Mouse (Mus musculus): ENCODE results near the gene Caln1.
A peak's percentile ranks its signal among the peaks of the same experiment; 100 is the strongest.

Caln1 gene

DNA sequence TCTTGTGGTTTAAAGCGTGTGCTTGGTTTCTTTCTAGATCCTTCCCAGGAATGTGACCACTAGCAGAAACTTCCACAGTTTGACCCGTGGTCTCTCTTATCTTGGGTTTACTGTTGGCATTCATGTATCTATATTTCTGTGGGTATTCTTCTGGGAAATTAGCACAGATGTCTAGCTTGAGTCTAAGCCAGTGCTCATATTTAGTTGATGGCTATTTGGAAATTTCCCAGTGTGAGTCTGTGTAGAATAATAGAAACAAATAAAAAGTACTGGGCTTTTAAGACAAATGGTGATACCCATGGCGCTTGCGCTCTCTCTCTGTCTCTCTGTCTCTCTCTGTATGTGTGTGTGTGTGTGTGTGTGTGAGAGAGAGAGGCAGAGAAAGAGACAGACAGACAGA, 330.2 kb downstream of the Caln1 start:
- DNase-seq (ENCODE audit: low spot score in 2 of 2) = no peak

DNA sequence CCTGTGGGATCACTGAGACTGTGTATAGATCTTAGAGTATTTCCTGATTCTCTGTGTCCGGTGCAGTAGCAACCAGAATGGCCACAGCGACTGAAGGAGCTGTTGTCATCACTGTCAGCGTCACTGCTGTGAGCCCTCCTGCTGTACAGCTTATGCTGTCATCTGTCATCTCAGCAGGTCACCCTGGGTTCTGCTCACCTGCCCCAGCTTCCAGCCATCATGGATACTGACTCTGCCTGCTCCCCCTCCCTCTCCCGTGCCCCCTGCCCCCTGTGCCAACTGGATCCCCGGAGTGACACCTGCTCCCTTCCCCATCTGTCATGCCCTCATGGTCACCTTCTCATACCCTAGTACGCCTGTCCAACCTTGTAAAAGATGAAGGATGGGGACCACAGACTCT, 332.5 kb downstream of the Caln1 start:
- DNase-seq (ENCODE audit: low spot score in 2 of 2) = no peak

DNA sequence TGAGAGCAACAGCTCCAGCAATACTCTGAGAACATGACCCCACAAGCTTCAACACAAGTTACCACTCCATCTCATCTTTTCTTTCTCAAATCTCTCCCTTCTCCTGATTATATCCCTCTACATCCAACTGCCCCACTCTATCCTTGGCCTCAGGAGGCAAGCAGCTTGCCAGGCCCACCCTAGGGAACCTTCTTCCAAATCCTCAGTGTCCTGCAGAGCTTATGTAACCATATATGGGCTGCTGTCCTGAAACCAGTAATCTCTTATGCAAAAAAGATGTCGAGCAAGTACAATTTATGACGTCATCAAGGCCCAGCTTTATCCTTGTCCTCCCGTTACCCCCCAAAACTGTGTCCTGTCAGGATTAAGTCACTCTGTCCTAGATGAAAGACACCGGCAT, 333.1 kb downstream of the Caln1 start:
- no peak for DNase-seq (ENCODE audit: low spot score in 2 of 2)

DNA sequence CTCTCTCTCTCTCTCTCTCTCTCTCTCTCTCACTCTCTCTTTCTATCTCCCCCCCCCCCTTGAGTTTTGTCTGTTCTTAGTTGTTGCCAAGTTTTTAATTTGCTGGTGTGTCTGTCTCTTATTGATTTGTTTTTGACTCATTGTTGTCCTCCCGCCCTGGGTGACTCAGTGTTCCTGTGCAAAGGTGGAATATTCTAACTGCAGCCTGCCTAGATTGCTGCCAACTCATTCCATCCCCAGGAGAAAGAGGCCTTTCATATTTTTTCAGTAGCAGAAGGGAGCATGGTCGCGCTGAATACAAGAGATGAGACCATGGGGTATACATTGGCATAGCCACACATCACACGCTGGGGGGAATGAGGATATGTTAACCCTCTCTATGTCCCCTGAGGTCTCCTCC, 335.6 kb downstream of the Caln1 start:
- no peak for DNase-seq (ENCODE audit: low spot score in 2 of 2)

DNA sequence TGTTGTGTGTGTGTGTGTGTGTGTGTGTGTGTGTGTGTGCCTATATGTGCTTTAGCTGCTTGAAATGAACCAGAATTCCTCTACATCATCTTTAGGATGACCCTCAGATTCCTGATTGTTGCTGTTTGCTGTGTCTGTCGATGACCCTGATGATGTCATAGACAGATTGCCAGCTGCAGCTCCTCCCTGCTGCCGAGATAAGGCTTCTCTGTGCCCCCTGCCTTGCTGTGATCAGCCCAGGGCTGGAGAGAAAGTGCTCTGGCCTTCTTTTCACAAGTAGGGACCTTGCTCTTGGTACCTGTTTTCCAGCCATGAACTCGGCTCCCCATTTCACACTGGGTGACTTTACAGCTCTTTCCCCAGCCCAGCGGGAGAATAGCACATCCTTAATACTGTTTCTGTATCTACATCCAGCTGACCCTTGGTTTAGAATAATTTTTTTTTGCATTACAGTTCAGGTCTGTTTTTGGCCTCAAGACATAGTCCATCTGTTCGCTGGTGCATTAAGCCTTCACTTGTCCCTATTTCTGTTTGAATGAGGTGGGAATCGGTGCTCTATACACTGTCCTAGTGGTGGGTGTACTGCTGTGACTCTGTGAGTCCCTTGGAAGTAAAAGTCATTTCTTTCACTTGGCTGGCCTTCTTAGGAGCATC, 337.1 kb downstream of the Caln1 start:
- no peak for DNase-seq (ENCODE audit: low spot score in 2 of 2)

DNA sequence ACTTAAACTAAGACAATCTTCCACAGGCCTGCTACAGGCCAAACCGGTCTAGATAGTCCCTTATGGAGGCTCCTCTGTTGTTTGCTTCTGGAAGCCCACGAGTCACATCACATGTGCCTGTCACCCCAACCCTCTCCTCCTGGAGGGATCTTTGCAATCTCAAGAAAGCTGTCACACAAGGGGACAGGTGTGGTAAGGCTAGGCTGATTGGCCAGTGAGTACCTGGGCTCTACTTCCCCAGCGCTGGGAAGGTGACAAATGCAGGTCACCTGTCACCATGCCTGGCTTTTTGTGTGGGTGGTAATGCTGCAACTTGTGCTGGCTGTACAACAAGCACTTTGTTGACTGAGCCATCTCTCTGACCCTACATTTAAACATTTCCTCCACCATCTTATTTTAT, 338.5 kb downstream of the Caln1 start:
- no peak for DNase-seq (ENCODE audit: low spot score in 2 of 2)

DNA sequence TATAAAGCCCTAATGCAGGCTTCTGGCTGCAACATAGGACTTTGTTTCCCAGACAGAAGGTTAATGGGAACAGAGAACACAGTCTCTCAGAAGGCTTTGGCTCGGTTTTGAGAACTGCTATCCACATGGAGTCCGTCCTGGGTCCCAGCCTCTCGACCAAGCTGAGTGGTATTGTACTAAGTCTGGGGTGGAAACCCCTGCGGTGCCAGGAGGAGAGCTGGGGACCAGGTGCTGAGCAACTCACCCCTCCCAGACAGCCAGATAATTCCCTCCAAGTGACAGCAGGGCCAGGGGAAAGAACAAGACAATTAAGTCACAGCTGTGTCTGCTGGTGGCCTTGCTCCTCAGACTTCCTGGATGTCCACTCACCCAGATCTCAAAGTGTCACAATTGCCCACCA, 339.4 kb downstream of the Caln1 start:
- no peak for DNase-seq (ENCODE audit: low spot score in 2 of 2)

DNA sequence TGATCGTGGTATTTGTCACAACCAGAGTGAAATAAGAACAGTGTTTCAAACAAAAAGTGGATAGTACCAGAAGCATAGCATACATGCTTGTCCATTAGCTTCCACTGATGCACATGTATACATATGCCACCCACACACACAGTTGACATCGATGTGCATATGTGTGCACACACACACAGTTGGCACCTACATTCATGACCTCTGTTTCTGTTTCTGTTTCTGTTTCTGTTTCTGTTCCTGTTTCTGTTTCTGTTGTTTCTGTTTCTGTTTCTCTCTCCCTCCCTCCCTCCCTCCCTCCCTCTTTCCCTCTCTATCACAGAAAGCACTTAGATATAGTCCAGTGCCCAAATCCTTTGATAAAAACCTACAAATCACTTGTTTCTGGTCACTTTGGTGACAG, 342.4 kb downstream of the Caln1 start:
- no peak for DNase-seq (ENCODE audit: low spot score in 2 of 2)

DNA sequence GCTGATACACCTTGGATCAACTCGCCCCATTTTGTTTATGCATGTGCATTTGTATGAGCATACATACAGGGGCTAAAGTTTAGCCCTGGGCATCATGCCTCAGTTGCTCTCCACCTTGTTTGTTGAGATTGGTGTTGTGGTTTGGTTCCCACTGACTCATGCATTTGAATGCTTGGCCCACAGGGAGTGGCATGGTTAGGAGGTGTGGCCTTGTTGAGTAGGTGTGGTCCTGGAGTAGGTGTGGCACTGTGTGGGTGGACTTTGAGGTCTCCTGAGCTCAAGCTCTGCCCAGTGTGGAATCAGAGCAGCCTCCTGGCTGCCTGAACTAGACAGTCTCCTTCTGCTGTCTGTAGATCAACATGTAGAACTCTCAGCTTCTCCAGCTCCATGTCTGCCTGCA, 343.0 kb downstream of the Caln1 start:
- no peak for DNase-seq (ENCODE audit: low spot score in 2 of 2)

DNA sequence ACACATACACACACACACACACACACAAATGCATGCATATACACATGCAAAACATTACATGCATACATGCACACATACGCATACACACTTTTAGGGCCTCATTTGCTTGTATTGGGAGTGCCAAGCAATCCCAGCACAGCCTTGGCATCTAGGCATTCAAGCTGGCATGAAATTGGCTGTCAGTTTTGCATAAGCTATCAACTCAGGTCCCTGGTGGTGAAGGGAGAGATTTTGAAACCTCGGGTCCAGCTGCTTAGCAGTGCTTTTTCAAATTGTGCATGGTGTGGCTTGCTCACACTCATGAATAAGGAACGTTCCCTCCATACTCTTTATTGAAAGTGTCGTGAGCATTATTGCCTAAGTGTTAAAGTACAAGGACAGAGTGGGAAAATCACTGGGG, 345.9 kb downstream of the Caln1 start:
- no peak for DNase-seq (ENCODE audit: low spot score in 2 of 2)

DNA sequence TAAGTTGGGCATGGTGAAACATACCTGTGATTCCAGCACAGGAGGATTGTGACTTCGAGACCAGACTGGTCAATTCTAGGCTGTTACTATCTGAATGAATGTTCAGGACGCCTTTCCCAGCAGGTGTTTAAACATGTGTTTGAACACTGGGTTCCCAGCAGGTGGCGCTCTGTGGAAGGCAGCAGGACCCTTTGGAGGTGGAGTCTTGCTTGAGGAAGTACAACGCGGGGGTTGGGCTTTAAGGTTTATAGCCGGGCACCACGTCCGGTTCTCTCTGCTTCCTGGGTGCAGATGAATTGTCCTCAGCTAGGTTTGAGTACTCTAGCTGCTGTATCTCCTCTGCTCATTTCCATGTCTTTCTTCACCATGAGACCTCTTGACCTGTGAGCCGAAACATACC, 349.1 kb downstream of the Caln1 start:
- no peak for DNase-seq (ENCODE audit: low spot score in 2 of 2)

DNA sequence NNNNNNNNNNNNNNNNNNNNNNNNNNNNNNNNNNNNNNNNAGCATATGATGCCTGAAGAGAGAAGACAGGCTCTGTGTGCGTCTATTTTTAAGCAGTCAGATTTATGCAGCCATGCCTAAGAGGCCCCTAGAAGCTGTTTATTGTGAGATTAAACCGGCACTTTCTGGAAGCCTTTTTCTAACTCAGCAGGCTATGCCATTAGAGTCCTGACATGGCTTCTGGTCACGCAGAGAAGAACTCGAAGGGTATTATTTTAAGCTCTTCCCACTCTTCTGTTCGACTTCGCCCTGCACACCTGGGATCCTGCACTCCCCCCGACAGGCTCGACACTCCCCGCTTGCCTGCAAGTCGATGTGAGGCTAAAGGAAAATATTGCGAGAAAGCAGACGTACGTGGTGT, 372.9 kb downstream of the Caln1 start:
- no peak for DNase-seq (ENCODE audit: low spot score in 2 of 2)

DNA sequence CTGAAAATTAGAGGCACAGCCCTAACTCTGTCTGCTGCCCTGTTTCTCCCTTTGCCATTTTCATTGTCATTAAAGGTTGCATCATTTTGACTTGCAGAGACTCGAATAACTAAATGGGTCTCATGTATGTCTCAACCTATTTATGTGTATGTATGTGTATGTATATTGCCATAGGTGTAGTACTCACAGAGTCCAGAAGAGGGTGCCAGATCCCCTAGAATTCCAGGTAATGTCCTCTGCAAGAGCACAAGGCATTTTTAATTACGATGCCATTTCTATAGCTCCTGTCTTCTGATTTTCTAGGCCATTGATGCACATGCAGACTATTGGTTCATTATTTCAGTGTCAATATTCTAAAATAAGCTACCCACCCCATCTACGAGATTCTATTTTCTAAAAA, 388.3 kb downstream of the Caln1 start:
- DNase-seq (ENCODE audit: low spot score in 2 of 2) = no peak

DNA sequence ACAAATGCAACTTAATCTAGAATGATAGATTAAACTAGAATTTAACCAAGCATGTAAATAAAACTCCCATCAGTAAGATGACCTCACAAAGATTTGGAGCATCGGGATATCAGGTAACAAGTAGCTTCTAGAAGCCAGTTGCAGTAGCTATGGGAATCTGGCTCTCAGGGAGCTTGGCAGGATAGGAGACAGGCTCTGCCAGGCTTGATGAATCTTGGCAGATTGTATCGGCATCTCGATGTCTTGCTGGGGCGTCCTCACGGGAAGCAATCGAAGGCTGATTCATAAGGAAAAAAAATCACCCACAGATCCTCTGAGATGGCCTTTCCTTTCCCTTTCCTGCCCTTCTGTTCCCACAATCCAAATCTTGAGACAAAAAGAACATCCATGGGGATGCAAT, 396.5 kb downstream of the Caln1 start:
- DNase-seq (ENCODE audit: low spot score in 2 of 2) = peak in 1 of 2 experiments; percentile 61

DNA sequence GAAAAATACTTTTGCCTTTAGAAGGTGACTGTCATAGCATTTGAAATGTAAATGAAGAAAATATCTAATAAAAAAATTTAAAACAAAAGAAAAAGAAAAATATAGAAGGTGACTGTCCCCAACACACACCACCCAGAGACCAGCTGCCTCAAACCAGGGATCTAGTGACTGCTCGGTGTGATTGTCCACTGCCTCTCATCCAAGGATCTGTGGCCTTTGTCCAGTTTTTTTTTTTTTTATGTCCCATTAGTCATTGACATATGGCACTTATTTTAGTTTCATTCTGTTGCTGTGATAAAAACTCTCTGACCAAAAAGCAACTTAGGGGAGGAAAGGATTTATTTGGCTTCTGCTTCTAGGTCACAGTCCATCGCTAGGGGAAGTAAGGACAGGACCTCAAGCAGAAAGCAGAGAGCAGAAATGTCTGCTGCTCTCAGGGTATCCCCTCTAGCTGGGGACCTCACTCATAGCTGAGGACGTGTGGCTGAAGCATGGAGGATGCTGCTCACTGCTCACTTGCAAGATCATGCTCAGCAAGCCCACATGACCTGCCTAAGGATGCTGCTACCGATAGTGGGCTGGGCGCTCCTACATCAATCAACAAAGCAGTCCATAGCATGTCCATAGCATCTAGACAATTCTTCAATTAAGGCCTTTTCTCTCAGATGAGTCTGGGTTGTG, 401.9 kb downstream of the Caln1 start:
- DNase-seq (ENCODE audit: low spot score in 2 of 2) = no peak

DNA sequence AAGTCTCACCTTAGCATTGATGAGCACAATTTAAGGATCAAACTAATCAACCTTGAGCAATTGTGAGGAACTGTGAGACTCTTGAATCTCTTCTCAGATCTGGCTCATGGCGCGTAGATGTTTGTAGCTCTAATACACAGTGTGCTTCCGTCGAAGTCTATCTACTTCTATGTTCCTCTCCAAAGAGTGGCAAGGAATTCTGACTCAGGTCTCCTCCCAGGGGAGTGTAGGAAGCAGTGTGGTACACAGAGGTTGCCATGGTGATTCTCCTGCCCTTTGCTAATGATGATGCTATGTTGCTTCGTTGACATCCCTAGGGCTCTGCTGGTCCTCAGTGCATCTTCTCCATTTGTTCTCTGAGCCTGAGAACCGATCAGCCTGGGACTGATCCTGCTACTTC, 403.2 kb downstream of the Caln1 start:
- DNase-seq (ENCODE audit: low spot score in 2 of 2) = no peak

DNA sequence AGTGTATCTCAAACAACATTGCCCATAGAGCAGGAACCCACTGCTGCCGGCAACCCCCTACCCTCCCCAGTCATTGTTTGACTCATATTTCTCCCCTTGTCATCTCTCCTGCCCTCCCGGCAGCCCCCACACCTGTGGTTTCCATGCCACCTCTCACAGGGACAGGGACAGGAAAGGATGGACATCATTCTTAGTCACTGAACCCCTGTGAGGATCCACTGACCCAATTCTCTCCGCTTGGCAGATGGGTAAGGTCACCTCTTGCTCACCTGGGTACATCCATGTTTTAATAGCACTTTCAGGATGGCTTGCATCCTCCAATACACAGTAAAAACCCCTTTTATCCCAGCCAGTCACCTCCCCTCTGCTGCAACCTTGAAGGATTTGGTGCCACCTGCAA, 405.7 kb downstream of the Caln1 start:
- no peak for DNase-seq (ENCODE audit: low spot score in 2 of 2)

DNA sequence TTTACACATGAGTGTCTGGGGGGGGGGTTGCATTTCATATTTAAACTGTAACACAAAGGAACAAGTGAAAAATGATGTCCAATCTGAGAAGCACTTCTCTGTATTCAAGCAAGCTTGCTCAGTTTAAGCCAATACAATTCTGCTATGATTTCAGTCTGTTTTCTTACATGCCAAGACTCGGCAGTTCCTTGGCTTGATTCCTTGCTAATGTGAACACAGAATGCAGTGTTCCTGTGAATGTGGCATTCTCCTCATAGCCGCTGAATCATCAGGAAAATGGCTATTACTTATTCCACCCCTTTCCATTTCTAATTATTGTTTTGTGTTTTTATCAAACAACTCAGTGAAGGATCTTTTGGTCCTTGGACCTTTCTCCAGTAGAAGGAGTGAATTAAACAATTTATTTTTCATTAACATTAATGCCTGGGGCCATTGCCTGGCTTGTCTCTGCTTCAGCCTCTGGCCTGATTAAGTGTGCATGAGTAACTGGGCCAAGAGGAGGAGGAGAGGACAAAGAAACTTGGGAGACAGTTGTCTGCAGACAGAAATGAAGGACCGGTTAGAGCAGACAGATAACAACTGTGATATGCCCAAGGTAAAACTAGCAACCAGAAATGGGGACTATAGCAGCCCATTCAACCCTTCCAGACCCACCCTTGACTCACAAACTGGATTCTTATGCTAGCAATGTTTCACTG, 423.6 kb downstream of the Caln1 start:
- peak in 1 of 2 experiments; percentile 45 for DNase-seq (ENCODE audit: low spot score in 2 of 2)

DNA sequence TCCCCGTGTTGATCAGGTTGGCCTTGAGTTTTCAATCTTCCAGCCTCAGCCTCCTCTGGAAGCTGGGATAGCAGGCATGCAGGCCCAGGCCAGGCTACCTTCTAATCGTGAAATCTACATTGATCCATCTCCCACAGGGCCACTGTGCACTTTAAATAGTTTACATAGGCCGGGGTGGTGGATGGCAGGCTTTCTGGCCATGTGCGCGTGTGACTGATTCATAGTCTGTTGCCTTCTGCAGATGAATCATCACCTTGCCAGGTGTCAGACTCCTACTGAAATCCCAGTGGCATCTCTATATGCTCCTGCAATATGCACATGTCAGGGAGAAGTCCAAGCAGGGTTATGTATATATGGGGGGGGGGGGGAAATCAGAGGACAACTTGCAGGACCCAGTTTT, 428.5 kb downstream of the Caln1 start:
- DNase-seq (ENCODE audit: low spot score in 2 of 2) = peak in 1 of 2 experiments; percentile 68

DNA sequence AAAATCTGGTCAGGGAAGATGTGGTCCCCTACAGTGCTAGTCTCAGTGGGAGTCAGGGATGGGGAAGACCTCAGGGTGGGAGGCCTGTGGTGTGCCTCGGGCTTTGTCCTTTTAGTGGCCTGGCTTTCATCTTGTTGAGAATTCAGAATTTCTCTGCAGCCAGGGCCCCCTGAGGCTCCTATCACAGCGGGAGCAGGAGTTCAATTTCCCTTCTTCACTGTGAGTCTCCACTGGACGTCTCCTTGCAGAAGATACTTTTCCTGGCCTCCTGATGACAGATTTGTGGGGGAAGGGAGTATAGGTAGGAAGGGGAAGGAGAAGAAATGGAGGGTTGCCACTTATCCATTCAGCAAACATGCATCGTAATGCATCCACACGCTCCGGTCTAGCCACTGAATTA, 441.1 kb downstream of the Caln1 start:
- DNase-seq (ENCODE audit: low spot score in 2 of 2) = no peak

DNA sequence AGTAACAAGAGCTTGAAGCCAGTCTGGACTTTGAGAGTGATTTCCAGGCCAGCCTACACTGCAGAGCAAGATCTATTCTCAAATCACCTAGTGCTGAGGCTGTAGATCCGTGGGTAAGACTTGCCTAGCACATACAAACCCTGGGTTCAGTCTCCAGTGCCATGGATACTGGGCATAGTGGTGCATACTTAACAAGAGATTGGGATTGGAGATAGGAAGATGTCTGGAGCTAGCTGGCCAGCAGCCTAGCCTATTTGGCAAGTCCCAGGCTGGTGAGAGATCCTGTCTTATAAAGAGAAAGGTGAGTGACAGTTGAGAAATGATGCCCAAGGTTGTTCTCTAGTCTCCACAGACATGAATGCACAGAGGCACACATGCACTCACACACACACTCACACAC, 441.6 kb downstream of the Caln1 start:
- no peak for DNase-seq (ENCODE audit: low spot score in 2 of 2)

DNA sequence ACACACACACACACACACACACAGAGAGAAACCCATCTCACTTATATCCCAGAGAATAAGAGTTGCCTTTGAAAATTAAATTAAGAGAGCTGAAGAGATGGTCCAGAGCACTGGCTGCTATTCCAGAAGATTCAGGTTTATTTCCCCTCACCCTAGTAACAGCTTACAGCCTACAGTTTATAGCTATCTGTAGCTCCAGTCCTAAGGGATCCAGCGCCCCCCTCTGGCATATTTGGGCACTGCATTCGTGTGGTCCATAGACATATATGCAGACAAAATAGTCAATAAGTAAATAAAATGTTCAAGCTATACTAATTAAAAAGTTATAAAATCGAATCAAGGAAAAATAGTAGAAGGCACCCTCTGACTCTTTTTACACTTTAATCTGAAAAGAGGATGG, 442.0 kb downstream of the Caln1 start:
- peak in 1 of 2 experiments; percentile 48 for DNase-seq (ENCODE audit: low spot score in 2 of 2)

DNA sequence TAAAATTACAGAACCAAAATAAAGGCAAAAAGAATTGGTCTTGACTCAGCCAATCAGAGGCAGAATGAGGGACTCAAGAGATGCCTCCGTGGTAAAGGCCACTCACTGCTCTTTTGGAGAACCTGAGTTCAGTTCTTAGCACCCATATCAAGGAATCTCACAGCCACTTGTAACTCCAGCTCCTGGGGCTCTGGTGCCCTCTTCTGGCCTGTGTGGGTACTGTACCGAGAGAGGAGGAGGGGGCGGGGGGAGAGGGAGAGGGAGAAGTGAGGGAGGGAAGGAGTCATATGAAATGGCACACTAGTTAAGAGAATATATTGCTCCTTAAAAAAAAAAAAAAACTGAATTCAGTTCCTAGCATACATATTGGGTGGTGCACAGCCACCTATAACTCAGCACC, 442.7 kb downstream of the Caln1 start:
- DNase-seq (ENCODE audit: low spot score in 2 of 2) = no peak
